Mouse (Mus musculus) small intestine, adult 2 months (tissue): Measurements from ENCODE around the gene Cyp1a2.

Source experiments
- CTCF ChIP-seq: fragments of 200-500 bp; IDR thresholded peaks from 2 replicates; pipeline ENCODE4 v1.5.1; 2012; ENCODE audit warnings: low read depth, mild to moderate bottlenecking, control low read depth, inconsistent platforms, low read length, moderate library complexity, mixed read lengths; ENCODE audit not compliant: insufficient replicate concordance, insufficient read length; ENCODE audit errors: extremely low read depth
- POLR2A ChIP-seq: fragments of 200-500 bp; IDR thresholded peaks from 2 replicates; pipeline ENCODE4 v1.6.1; 2012; ENCODE audit warnings: low read depth, mild to moderate bottlenecking, control low read depth, inconsistent platforms, low read length, moderate library complexity

DNA sequence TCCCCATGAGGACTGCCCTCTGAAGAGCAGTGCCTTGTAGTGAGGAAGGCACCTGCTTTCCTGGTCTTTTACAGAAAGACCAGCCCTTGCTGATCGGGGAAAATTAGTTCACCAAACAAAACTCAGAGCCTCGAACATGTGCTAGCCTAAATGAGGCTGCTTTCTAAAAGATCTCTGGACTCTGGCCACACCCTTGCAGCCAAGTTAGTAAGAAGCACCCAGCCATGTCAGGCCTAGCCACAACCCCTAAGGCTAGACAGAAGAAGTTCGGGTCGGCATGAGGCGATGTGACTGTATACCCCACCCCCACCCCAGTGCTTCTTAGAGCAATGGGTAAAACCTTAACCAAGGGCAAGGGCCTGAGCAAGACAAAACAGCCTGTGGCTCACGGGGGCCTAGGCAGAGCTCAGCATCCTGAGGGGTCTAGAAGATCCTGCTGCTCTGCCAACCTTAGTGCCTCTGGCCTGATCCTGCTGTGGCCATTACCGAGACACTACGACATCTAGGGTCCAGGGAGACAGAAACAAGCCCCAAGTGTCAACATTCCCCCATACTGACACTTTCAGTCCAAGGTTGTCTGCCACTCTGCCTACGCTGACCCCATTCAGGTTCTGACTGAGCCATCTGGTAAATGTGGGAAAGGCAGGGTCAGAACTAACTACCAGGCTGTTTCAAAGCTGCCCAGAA lies 40.2 kb downstream of the Cyp1a2 start:
- TF ChIP-seq CTCF = no peak
- TF ChIP-seq POLR2A = no peak
